Mouse (Mus musculus): ENCODE results near the gene Flywch1.

DNA sequence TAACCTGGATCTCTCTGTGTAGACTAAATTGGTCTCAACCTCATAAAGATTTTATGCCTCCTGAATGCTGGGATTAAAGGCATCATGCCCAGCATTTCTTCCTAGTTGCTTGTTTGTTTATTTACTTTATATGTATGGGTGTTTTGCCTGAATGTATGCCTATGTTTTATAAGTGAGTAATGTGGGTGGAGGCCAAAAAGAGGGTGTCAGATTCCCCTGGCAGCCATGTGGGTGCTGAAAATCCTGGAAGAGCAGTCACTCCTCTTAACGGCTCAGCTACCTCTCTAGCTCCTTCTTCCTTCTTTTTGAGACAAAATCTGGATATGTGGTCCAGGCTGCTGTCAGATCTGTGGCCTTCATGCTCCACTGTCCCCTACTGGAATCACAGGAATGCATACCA lies 41.0 kb downstream of the Flywch1 start:
- TF ChIP-seq CTCF (IDR thresholded peaks at IDR 0.05; ENCODE audit: low read depth) = no peak
- TF ChIP-seq EP300 (IDR thresholded peaks at IDR 0.05; ENCODE audit: low read depth) = no peak

Measured in liver, embryonic 14.5 days (tissue).